ENCODE assay signal across 10 mouse cellular contexts in genomic region chr9:75025689-75026088, GRCm38 (mm10). TPM values are rescaled to one million over a fixed set of nuclear protein-coding genes. Genes with fewer than 3 reads are reported as not detected.
DNase-seq lines count a peak whose midpoint lies in the region; ATAC-seq and TF ChIP-seq lines count a peak whose summit lies in the region.
"Had no signal": no experiment of that assay in that cellular context is flagged by ENCODE, and none has a peak within 500 bp of the region (broad histone marks: within the 10 kb centered on the region; RNA-seq: fewer than 3 reads in every experiment).

No protein-coding gene starts in this region.

- no peak for TF ChIP-seq POLR2A in ES-Bruce4 (IDR thresholded peaks at IDR 0.05; ENCODE audit: insufficient read depth, low read length)

- 66% methylated on average over 6 of the region's 6 CpGs for WGBS in forebrain, postnatal 0 days
- 63% methylated on average over 6 of the region's 6 CpGs for WGBS in forebrain, embryonic 15.5 days
- WGBS in lung, embryonic 14.5 days: 69% methylated on average over 6 of the region's 6 CpGs

- no peak overlapping the region for H3K27ac ChIP-seq in forebrain, postnatal 0 days (ENCODE audit: low read depth, low read length)
- no peak overlapping the region for H3K27ac ChIP-seq in forebrain, embryonic 15.5 days (replicated peaks)
- H3K27ac ChIP-seq in lung, embryonic 14.5 days (ENCODE audit: low read depth): no peak overlapping the region
- H3K27ac ChIP-seq in ES-Bruce4 (ENCODE audit: insufficient read depth, low read length): no peak overlapping the region
- H3K27ac ChIP-seq: limb, embryonic 10.5 days; midbrain, embryonic 12.5 days had no signal

- no peaks in the 10 kb centered on the region for H3K27me3 ChIP-seq in forebrain, postnatal 0 days (ENCODE audit: insufficient read depth, low read length)
- no peaks in the 10 kb centered on the region for H3K27me3 ChIP-seq in forebrain, embryonic 15.5 days
- H3K27me3 ChIP-seq in lung, embryonic 14.5 days (ENCODE audit: insufficient read depth, low read length): no peaks in the 10 kb centered on the region
- no peaks in the 10 kb centered on the region for H3K27me3 ChIP-seq in ES-Bruce4 (ENCODE audit: control insufficient read depth, insufficient read depth, low read length, poor library complexity, severe bottlenecking)
- H3K27me3 ChIP-seq: midbrain, embryonic 12.5 days had no signal

- peaks cover 28% of the 10 kb centered on the region for H3K36me3 ChIP-seq in forebrain, postnatal 0 days (ENCODE audit: insufficient read depth)
- H3K36me3 ChIP-seq in forebrain, embryonic 15.5 days: peaks cover 39% of the 10 kb centered on the region
- H3K36me3 ChIP-seq in lung, embryonic 14.5 days (ENCODE audit: insufficient read depth): no peaks in the 10 kb centered on the region
- no peaks in the 10 kb centered on the region for H3K36me3 ChIP-seq in ES-Bruce4 (ENCODE audit: control insufficient read depth, insufficient read depth, low read length, poor library complexity, severe bottlenecking)

- H3K4me2 ChIP-seq in forebrain, postnatal 0 days (ENCODE audit: low read depth): no peak overlapping the region
- no peak overlapping the region for H3K4me2 ChIP-seq in forebrain, embryonic 15.5 days (replicated peaks)
- no peak overlapping the region for H3K4me2 ChIP-seq in lung, embryonic 14.5 days
- H3K4me2 ChIP-seq: midbrain, embryonic 12.5 days had no signal

- intact Hi-C loops in left cerebral cortex, postnatal 14 days (cut with DNase I): loop anchor here (5.0 kb wide), 1 partner anchor 118 kb away; no protein-coding TSS in a partner anchor

- TF ChIP-seq CTCF in forebrain, postnatal 0 days (IDR thresholded peaks at IDR 0.05; ENCODE audit: low read depth): peak; percentile 60
- TF ChIP-seq CTCF in lung, embryonic 14.5 days (IDR thresholded peaks at IDR 0.05; ENCODE audit: low read depth): peak; percentile 56
- TF ChIP-seq CTCF in ES-Bruce4 (IDR thresholded peaks at IDR 0.05; ENCODE audit: low read depth, low read length): peak; percentile 42

- DNase-seq in forebrain, postnatal 0 days: no peak
- DNase-seq in lung, embryonic 14.5 days: peak; percentile 29
- no peak for DNase-seq in lung, postnatal 25 days (ENCODE audit: low spot score)
- no peak for DNase-seq in right cerebral cortex, postnatal 14 days
- no peak for DNase-seq in left cerebral cortex, postnatal 14 days (ENCODE audit: low spot score in 2 of 2)

- no peak overlapping the region for H3K4me3 ChIP-seq in forebrain, postnatal 0 days (ENCODE audit: low read depth, low read length)
- H3K4me3 ChIP-seq in forebrain, embryonic 15.5 days: no peak overlapping the region
- H3K4me3 ChIP-seq in lung, embryonic 14.5 days (ENCODE audit: low read depth, low read length): no peak overlapping the region
- no peak overlapping the region for H3K4me3 ChIP-seq in ES-Bruce4 (ENCODE audit: low read depth, low read length)
- H3K4me3 ChIP-seq: limb, embryonic 10.5 days; midbrain, embryonic 12.5 days had no signal

- ATAC-seq in forebrain, postnatal 0 days: no peak
- no peak for ATAC-seq in forebrain, embryonic 15.5 days (replicated peaks)
- no peak for ATAC-seq in lung, embryonic 14.5 days (ENCODE audit: insufficient read depth)
- ATAC-seq in megakaryocyte progenitor cell, adult 5-6 weeks (replicated peaks; ENCODE audit: poor library complexity): peak; percentile 85

- H3K4me1 ChIP-seq in forebrain, postnatal 0 days (ENCODE audit: insufficient read depth): no peaks in the 10 kb centered on the region
- H3K4me1 ChIP-seq in forebrain, embryonic 15.5 days: no peaks in the 10 kb centered on the region
- H3K4me1 ChIP-seq in lung, embryonic 14.5 days (ENCODE audit: insufficient read depth): no peaks in the 10 kb centered on the region
- no peaks in the 10 kb centered on the region for H3K4me1 ChIP-seq in ES-Bruce4 (ENCODE audit: control insufficient read depth, insufficient read depth, low read length)
- H3K4me1 ChIP-seq: limb, embryonic 10.5 days; midbrain, embryonic 12.5 days had no signal

- no peak overlapping the region for H3K9ac ChIP-seq in forebrain, postnatal 0 days
- no peak overlapping the region for H3K9ac ChIP-seq in forebrain, embryonic 15.5 days (replicated peaks)
- H3K9ac ChIP-seq in lung, embryonic 14.5 days: no peak overlapping the region
- no peak overlapping the region for H3K9ac ChIP-seq in ES-Bruce4 (ENCODE audit: low read depth, poor library complexity, severe bottlenecking)
- H3K9ac ChIP-seq: midbrain, embryonic 12.5 days had no signal

- no peak for TF ChIP-seq EP300 in ES-Bruce4 (IDR thresholded peaks at IDR 0.05; ENCODE audit: insufficient read depth, low read depth, low read length)

- no peaks in the 10 kb centered on the region for H3K9me3 ChIP-seq in forebrain, postnatal 0 days (ENCODE audit: low read length)
- H3K9me3 ChIP-seq in forebrain, embryonic 15.5 days: no peaks in the 10 kb centered on the region
- no peaks in the 10 kb centered on the region for H3K9me3 ChIP-seq in lung, embryonic 14.5 days (ENCODE audit: low read depth, low read length)
- no peaks in the 10 kb centered on the region for H3K9me3 ChIP-seq in ES-Bruce4 (replicated peaks; ENCODE audit: control insufficient read depth, insufficient read depth, low read length, poor library complexity, severe bottlenecking)
- H3K9me3 ChIP-seq: limb, embryonic 10.5 days; midbrain, embryonic 12.5 days had no signal

RNA-seq across cellular contexts. Expression of gene Arpp19, which starts 11.7 kb away (rescaled TPM):
- 109 and 111 TPM in 2 replicates for total RNA-seq in forebrain, postnatal 0 days (2014; rRNA removed)
- 213 and 233 TPM in 2 replicates for polyA plus RNA-seq in forebrain, postnatal 0 days (2015; fragmentation: Nextera tagmentation; extraction: Ambion mirVana)
- polyA plus RNA-seq in forebrain, embryonic 15.5 days (2015; fragmentation: Nextera tagmentation; extraction: Ambion mirVana): 230 and 242 TPM in 2 replicates
- 289 and 306 TPM in 2 replicates for polyA plus RNA-seq in lung, embryonic 14.5 days (2014; fragmentation: Nextera tagmentation; extraction: Ambion mirVana)
- polyA plus RNA-seq in ES-Bruce4 (2011; ENCODE audit: insufficient read depth, insufficient read length, low read depth, missing spikeins): 262 and 284 TPM in 2 replicates
- 132 and 179 TPM in 2 replicates for total RNA-seq in megakaryocyte progenitor cell, adult 5-6 weeks (2015)
- 136 and 149 TPM in 2 replicates for total RNA-seq in megakaryocyte progenitor cell, adult 5-6 weeks (2017)
- 100 to 1,000 TPM; 280 to 339 TPM for total RNA-seq in left cerebral cortex, postnatal 14 days (2021)

RNA-seq across cellular contexts. Expression of gene Myo5a, which starts 45.1 kb away (rescaled TPM):
- total RNA-seq in forebrain, postnatal 0 days (2014; rRNA removed): 146 and 166 TPM in 2 replicates
- polyA plus RNA-seq in forebrain, postnatal 0 days (2015; fragmentation: Nextera tagmentation; extraction: Ambion mirVana): 18.0 and 34.9 TPM in 2 replicates
- polyA plus RNA-seq in forebrain, embryonic 15.5 days (2015; fragmentation: Nextera tagmentation; extraction: Ambion mirVana): 33.5 and 33.6 TPM in 2 replicates
- polyA plus RNA-seq in lung, embryonic 14.5 days (2014; fragmentation: Nextera tagmentation; extraction: Ambion mirVana): 19.0 and 20.6 TPM in 2 replicates
- 91.8 and 98.0 TPM in 2 replicates for polyA plus RNA-seq in ES-Bruce4 (2011; ENCODE audit: insufficient read depth, insufficient read length, low read depth, missing spikeins)
- 59.6 and 80.1 TPM in 2 replicates for total RNA-seq in megakaryocyte progenitor cell, adult 5-6 weeks (2015)
- 113 and 133 TPM in 2 replicates for total RNA-seq in megakaryocyte progenitor cell, adult 5-6 weeks (2017)
- total RNA-seq in left cerebral cortex, postnatal 14 days (2021): 100 to 1,000 TPM; 256 TPM
